Mouse (Mus musculus) gastrocnemius, postnatal 4 days (tissue): Measurements from ENCODE around the gene Ptgdr2. TPM values are rescaled to one million over a fixed set of nuclear protein-coding genes. Genes with fewer than 3 reads are reported as not detected.

ENCODE experiments used
- DNase-seq, 2 experiments: peaks; one replicate each; pipeline ENCODE4 v3.0.0; 2021 to 2022; ENCODE audit warnings: low spot score in 2 of 2, mixed read lengths in 2 of 2
- total RNA-seq, 2 experiments: library from RNA; stranded (reverse); gene quantifications; 2 replicates each; pipeline ENCODE4 v1.2.3; 2021

Gene Ptgdr2
- total RNA-seq, 2 experiments from 2014 or later, result 0.10 to 0.18 TPM

DNA sequence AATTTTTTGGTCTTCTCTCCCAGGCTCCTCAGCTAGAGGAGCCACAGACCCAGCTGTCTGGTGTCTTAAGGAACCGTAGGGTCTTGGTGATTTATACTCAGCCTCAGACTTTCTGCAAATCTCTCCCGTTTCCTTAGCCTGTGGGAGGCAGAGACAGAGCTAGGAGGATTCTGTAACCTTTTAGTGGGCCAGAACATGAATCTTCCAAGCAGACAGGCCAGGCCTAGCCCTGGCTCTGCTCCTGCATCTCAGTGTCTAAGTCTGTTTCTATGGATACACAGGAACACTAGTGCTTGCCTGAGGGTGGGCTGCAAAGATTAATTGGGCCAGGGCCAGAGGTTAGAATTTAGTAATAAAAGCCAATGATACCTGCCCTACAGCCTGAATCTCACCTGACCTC, 36.2 kb downstream of the Ptgdr2 start:
- no peak for DNase-seq

DNA sequence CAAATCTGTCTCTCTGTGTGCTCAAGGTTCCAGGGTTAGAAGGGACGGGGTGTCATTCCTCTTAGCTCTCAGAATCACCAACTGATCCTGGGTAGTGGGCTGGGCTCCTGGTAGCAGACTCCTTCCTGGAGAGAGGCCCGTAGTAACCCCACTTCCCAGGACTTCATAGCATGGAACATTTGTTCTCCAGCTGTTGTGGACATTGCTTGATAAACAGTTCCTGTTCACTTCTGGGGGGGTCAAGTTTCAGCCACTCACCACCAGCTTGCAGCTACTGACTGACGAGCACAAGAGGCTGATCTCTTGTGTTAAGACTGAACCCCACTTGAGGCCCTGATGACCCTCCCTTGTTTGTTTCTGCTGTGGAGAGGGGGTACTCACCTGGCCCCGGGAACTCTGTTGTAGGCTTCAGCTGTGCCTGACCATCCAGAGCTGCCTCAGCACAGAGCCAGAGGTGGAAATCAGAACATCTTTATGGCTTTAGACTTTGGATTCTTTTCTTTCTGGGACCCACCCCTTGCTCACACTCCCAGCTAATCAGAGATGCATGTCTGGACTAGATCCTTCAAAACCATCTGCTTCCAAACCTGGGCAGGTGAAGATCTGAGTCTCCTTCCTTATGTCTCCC, 37.4 kb downstream of the Ptgdr2 start, which contains the start of gene Ms4a10:
Gene Ms4a10, minus strand, starts transcription at position 433 of the 628 bp plus-strand sequence.
- DNase-seq, result no peak

- DNase-seq, result no peak
Observed at GRCm38 (mm10) chr19:10975187-10975586, 38.2 kb downstream of the Ptgdr2 start.

DNA sequence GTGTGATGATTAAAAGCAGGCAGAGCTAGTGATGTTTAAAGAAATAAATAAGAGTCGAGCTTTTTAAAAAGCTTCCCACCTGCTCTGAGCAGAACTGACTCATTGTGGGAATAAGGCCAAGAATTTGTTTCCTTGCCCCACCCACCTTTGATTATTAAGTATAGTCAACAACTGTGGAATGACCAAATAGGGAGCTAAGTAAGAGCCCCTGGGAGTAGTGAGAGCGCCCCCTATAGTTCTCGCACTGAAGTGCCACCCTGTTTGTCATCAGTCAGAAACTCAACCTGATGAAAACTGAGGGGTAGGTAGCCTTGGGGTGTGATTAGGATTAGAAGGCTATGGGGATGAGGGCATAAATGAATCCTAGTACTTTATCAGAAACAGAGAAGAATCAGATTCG, 39.4 kb downstream of the Ptgdr2 start:
- no peak for DNase-seq

GRCm38 (mm10) chr19:10979184-10980168, 42.5 kb downstream of the Ptgdr2 start:
- peak; percentile 48 to 82 for DNase-seq

- no peak for DNase-seq
Observed at GRCm38 (mm10) chr19:10980210-10980609, 43.2 kb downstream of the Ptgdr2 start.

DNA sequence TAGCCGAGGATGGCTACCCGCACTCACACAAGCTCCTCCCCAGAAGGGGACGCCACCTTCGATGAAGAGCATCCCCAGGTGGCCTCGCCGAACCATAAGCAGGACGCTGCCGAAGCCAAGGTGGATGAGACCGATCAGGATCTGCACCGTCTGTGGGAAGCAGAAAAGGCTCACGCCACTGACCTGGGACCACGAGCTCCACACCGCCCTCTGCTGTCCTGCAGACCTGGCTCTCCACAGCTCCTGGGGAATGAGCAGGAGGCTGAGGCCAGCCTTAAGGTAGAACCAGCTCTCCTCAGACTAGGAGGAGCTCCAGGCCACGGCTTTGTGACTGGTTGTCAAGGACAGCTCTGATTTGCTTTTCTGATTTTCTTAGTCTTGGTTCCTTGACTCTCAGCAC, 46.2 kb downstream of the Ptgdr2 start:
- DNase-seq, result no peak

GRCm38 (mm10) chr19:10984551-10984950, 47.6 kb downstream of the Ptgdr2 start:
- DNase-seq, result no peak

DNA sequence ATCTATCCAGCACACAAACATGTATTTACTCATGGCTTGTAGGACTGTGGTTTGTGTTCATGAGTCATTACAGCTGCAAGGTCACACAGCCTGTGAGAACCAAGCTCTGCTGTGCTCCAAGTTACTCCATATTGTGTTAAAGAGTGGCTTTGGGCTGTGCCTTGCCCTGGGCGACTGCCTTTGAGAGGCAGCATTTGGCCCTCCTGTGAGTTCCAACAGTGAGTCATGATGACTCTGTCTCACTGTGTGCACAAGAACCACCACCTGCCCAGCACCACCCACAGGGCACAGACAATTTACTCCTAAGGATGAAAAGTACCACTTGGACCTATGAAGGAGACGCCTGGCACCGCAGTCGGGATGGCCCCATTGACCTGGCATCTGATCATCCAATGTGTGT, 48.9 kb downstream of the Ptgdr2 start:
- DNase-seq, result no peak

- DNase-seq, result no peak
Observed at GRCm38 (mm10) chr19:10988563-10988962, 51.6 kb downstream of the Ptgdr2 start.

GRCm38 (mm10) chr19:10990751-10991150, 53.8 kb downstream of the Ptgdr2 start:
- DNase-seq, result no peak

- DNase-seq, result no peak
Observed at GRCm38 (mm10) chr19:10991911-10992310, 55.0 kb downstream of the Ptgdr2 start.

Other genes starting within 250 kb of the Ptgdr2 start
- 10 to 100 TPM; 24.8 to 25.0 TPM for gene Vps37c, start 248.4 kb upstream of the Ptgdr2 start, total RNA-seq
- gene Cd5, start 198.2 kb upstream of the Ptgdr2 start, total RNA-seq, result under 1 TPM; 0.26 to 0.29 TPM
- gene Cd6, start 107.1 kb upstream of the Ptgdr2 start, total RNA-seq, result under 1 TPM; 0.21 to 0.32 TPM
- 1 to 10 TPM; 1.5 TPM for gene Slc15a3, start 97.4 kb upstream of the Ptgdr2 start, total RNA-seq
- gene Tmem132a, start 67.2 kb upstream of the Ptgdr2 start, total RNA-seq, result 10 to 100 TPM; 47.1 to 56.1 TPM
- gene Tmem109, start 55.2 kb upstream of the Ptgdr2 start, total RNA-seq, result 100 to 1,000 TPM; 191 to 193 TPM
- 100 to 1,000 TPM; 313 to 325 TPM for gene Prpf19, start 41.9 kb upstream of the Ptgdr2 start, total RNA-seq
- under 1 TPM in 1 of 2 experiments, not detected in 1; 0.49 TPM for gene Zp1, start 16.5 kb upstream of the Ptgdr2 start, total RNA-seq
- gene Ccdc86, start 12.1 kb downstream of the Ptgdr2 start, total RNA-seq, result 10 to 100 TPM; 26.6 to 27.7 TPM
- under 1 TPM in 1 of 2 experiments, not detected in 1; 0.54 TPM for gene Ms4a10, start 37.5 kb downstream of the Ptgdr2 start, total RNA-seq
- not detected for gene Ms4a15, start 56.1 kb downstream of the Ptgdr2 start, total RNA-seq
- gene Ms4a18, start 80.9 kb downstream of the Ptgdr2 start, total RNA-seq, result not detected
- under 1 TPM; 0.91 to 0.98 TPM for gene Ms4a8a, start 143.9 kb downstream of the Ptgdr2 start, total RNA-seq
- under 1 TPM; 0.39 to 0.44 TPM for gene 1700017D01Rik, start 193.7 kb downstream of the Ptgdr2 start, total RNA-seq
- not detected for gene 1700025F22Rik, start 228.2 kb downstream of the Ptgdr2 start, total RNA-seq